In genomic region chr4:111414399-111414798, GRCm38 (mm10) we compare ENCODE assay signal across 8 mouse cellular contexts. TPM values are rescaled to one million over a fixed set of nuclear protein-coding genes. Genes with fewer than 3 reads are reported as not detected.
DNase-seq lines count a peak whose midpoint lies in the region; ATAC-seq and TF ChIP-seq lines count a peak whose summit lies in the region.

No protein-coding gene starts in this region.

- H3K36me3 ChIP-seq in kidney, postnatal 0 days (ENCODE audit: insufficient read depth, low read length) = peaks cover 4% of the 10 kb centered on the region; the same call in 1 of the 2 replicates
- H3K36me3 ChIP-seq in neural tube, embryonic 13.5 days = peaks cover 19% of the 10 kb centered on the region

- H3K9me3 ChIP-seq in kidney, postnatal 0 days (replicated peaks; ENCODE audit: low read length) = no peaks in the 10 kb centered on the region
- H3K9me3 ChIP-seq in neural tube, embryonic 13.5 days = no peaks in the 10 kb centered on the region

- peak overlapping the region; percentile 78 for H3K4me3 ChIP-seq in lung, adult 2 months (replicated peaks; ENCODE audit: extremely low read depth, low read depth, low read length)
- H3K4me3 ChIP-seq in kidney, postnatal 0 days (replicated peaks; ENCODE audit: low read depth, low read length) = peak overlapping the region; percentile 91
- H3K4me3 ChIP-seq in neural tube, embryonic 13.5 days = peak overlapping the region; percentile 79

- H3K27me3 ChIP-seq in kidney, postnatal 0 days (ENCODE audit: insufficient read depth, low read length) = no peaks in the 10 kb centered on the region
- no peaks in the 10 kb centered on the region for H3K27me3 ChIP-seq in neural tube, embryonic 13.5 days

- 4% methylated on average over 6 of the region's 6 CpGs for whole genome bisulfite sequencing in lung, adult 2 months
- 0% methylated on average over 6 of the region's 6 CpGs for WGBS in kidney, postnatal 0 days
- WGBS in neural tube, embryonic 13.5 days = 1% methylated on average over 6 of the region's 6 CpGs

- no peak for TF ChIP-seq POLR2A in lung, adult 2 months (IDR thresholded peaks at IDR 0.05; ENCODE audit: borderline replicate concordance, extremely low read depth, low read depth, low read length)

- peaks cover 2% of the 10 kb centered on the region; the same call in 1 of the 2 replicates for H3K4me1 ChIP-seq in lung, adult 2 months (ENCODE audit: control insufficient read depth, insufficient read depth, low read length)
- peaks cover 10% of the 10 kb centered on the region for H3K4me1 ChIP-seq in kidney, postnatal 0 days (replicated peaks; ENCODE audit: insufficient read depth, low read length)
- peaks cover 44% of the 10 kb centered on the region for H3K4me1 ChIP-seq in neural tube, embryonic 13.5 days (replicated peaks)

- peak overlapping the region; percentile 95 for H3K4me2 ChIP-seq in kidney, postnatal 0 days (ENCODE audit: low read length)
- H3K4me2 ChIP-seq in neural tube, embryonic 13.5 days = peak overlapping the region; percentile 89

- H3K27ac ChIP-seq in kidney, postnatal 0 days = peak overlapping the region; percentile 94
- peak overlapping the region; percentile 89; the same call in 1 of the 2 replicates for H3K27ac ChIP-seq in neural tube, embryonic 13.5 days (replicated peaks)

- peak; percentile 52 for ATAC-seq in kidney, postnatal 0 days (replicated peaks; ENCODE audit: low FRiP score, low read depth)
- ATAC-seq in neural tube, embryonic 13.5 days (ENCODE audit: low read depth) = peak; percentile 46
- ATAC-seq in monocyte, adult 5-6 weeks (replicated peaks; ENCODE audit: insufficient number of reproducible peaks, low FRiP score, low TSS enrichment, poor library complexity, severe bottlenecking) = no peak

- peak overlapping the region; percentile 91 for H3K9ac ChIP-seq in kidney, postnatal 0 days (ENCODE audit: low read depth, low read length)
- peak overlapping the region; percentile 96 for H3K9ac ChIP-seq in neural tube, embryonic 13.5 days

- DNase-seq in lung, adult 2 months = peak; percentile 8
- DNase-seq in lung, postnatal 25 days (ENCODE audit: low spot score) = no peak
- peak; percentile 4 to 6 for DNase-seq in cerebellum, postnatal 36 days
- DNase-seq in heart, adult 9 months (ENCODE audit: low spot score in 2 of 2) = peak; percentile 39
- no peak for DNase-seq in kidney, postnatal 0 days (ENCODE audit: low spot score)
- no peak for DNase-seq in left cerebral cortex, adult 18-20 months (ENCODE audit: low spot score in 2 of 2)

- TF ChIP-seq CTCF in lung, adult 2 months (IDR thresholded peaks at IDR 0.05; ENCODE audit: insufficient read depth, low read length) = no peak
- TF ChIP-seq CTCF in kidney, postnatal 0 days (IDR thresholded peaks at IDR 0.05; ENCODE audit: low read depth) = no peak

RNA-seq across cellular contexts. Expression of gene Bend5, which starts 0.4 kb away (rescaled TPM):
- polyA plus RNA-seq in lung, adult 2 months (2012; rRNA removed) = 4.0 and 5.2 TPM in 2 replicates
- 29.3 and 33.8 TPM in 2 replicates for polyA plus RNA-seq in kidney, postnatal 0 days (2015; fragmentation: Nextera tagmentation; extraction: Ambion mirVana)
- 72.7 and 76.9 TPM in 2 replicates for polyA plus RNA-seq in neural tube, embryonic 13.5 days (2015; fragmentation: Nextera tagmentation; extraction: Ambion mirVana)
- total RNA-seq in left cerebral cortex, adult 18-20 months (2021) = 10 to 100 TPM; 15.5 to 17.9 TPM
- 4.9 to 11.6 TPM (median 9.2 TPM) in 3 replicates for total RNA-seq in monocyte, adult 5-6 weeks (2017)

Comparison
In these comparisons a context has a peak if more than half of its experiments do, and no peak if none do; other contexts are left out.
1. DNase-seq: peak in lung, adult 2 months (single experiment), cerebellum, postnatal 36 days (2 of 2) and heart, adult 9 months (2 of 2); none in lung, postnatal 25 days (single experiment), kidney, postnatal 0 days (single experiment) and left cerebral cortex, adult 18-20 months (0 of 2).
2. Peak in every context shown above with its lines, with median percentiles within 50 percentile points of each other: H3K4me3 ChIP-seq.